Mouse (Mus musculus) small intestine, adult 2 months (tissue): Measurements from ENCODE around the gene Ice2.

Experiments used
- CTCF ChIP-seq: fragments of 200-500 bp; IDR thresholded peaks from 2 replicates; pipeline ENCODE4 v1.5.1; 2012; ENCODE audit warnings: low read depth, mild to moderate bottlenecking, control low read depth, inconsistent platforms, low read length, moderate library complexity, mixed read lengths; ENCODE audit not compliant: insufficient replicate concordance, insufficient read length; ENCODE audit errors: extremely low read depth
- POLR2A ChIP-seq: fragments of 200-500 bp; IDR thresholded peaks from 2 replicates; pipeline ENCODE4 v1.6.1; 2012; ENCODE audit warnings: low read depth, mild to moderate bottlenecking, control low read depth, inconsistent platforms, low read length, moderate library complexity

DNA sequence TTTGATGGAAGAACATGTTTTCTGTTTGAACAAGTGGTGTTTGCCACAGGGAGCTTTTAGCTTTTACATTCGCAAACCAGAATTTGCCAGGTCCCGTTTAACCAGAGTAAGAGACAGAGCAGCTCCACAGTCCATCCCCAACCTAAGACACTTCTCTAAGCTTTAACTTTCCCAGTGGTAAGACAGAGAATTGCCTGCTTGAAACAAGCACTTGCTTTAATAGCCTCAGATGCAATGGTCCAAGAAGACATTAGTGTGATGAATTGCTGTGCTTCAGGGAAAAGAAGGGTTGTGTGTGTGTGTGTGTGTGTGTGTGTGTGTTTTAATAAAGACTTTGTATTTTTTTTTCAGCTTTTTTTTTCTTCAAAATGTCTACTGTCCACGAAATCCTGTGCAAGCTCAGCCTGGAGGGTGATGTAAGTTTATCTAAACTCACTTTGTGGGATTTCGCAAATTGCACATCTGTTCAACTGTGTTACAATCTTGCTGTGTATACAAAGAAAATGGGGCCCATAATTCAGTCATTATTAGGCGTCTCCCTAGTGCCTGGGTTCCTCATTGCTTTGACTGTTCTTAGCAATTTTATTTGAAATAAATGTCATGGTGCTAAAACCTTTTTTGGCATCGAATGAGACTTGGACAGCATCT is 66.5 kb downstream of the Ice2 start:
- TF ChIP-seq POLR2A (no peak), CTCF (no peak)
